Mouse (Mus musculus) testis, adult 2 months (tissue): Measurements from ENCODE around the gene Ksr1.

Experiments
- CTCF ChIP-seq: fragments of 200-500 bp; IDR thresholded peaks from 2 replicates; pipeline ENCODE4 v1.5.1; 2012; ENCODE audit warnings: low read depth, mild to moderate bottlenecking, inconsistent platforms, low read length, moderate library complexity; ENCODE audit not compliant: control insufficient read depth, insufficient read depth, insufficient replicate concordance
- POLR2A ChIP-seq: fragments of 200-500 bp; IDR thresholded peaks from 2 replicates; pipeline ENCODE4 v1.6.1; 2012; ENCODE audit warnings: low read depth, mild to moderate bottlenecking, inconsistent platforms, low read length, moderate library complexity; ENCODE audit not compliant: control insufficient read depth

DNA sequence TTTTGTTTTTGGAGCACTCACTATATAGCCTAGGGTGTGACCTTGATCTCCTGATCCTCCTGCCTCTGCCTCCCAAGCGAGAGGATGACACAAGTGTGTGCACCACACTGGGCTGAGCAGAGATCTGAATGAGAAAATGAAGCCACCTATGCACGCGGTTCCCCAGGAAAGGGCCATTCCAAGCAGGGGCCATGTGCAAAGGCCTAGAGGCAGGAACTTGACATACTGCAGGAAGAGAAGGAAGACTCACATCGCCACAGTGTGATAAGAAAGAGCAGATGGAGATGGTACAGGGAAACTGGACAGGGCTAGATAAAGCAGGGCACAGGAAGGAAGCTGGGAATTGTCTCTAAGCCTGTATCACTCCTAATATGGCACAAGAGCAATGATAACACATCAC, 3.1 kb upstream of the Ksr1 start:
- TF ChIP-seq CTCF (no peak), POLR2A (no peak)
